Mouse (Mus musculus) MEL (cell line): ENCODE results near the gene Cux1. TPM values are rescaled to one million over a fixed set of nuclear protein-coding genes. Genes with fewer than 3 reads are reported as not detected.

Experiments
- DNase-seq: peaks from one replicate; pipeline ENCODE4 v3.0.0; 2011; ENCODE audit warnings: low read depth, low spot score
- H3K27ac ChIP-seq: 2 replicates; pipeline ENCODE4 v1.5.1; 2012; ENCODE audit warnings: low read depth, mild to moderate bottlenecking, control low read depth, low read length, moderate library complexity; ENCODE audit not compliant: control insufficient read depth
- H3K27me3 ChIP-seq, 2 experiments: fragments of 150-350 bp in 1 of 2; sonication (generic) in 1 of 2; 2 replicates each; pipeline ENCODE4 v1.6.1; 2012; ENCODE audit warnings: low read length in 2 of 2, mild to moderate bottlenecking in 2 of 2, improper control_type of control experiment in 1 of 2, moderate library complexity in 1 of 2; ENCODE audit not compliant: insufficient read depth in 2 of 2, control insufficient read depth in 1 of 2
- H3K36me3 ChIP-seq, 2 experiments: 2 replicates each; pipeline ENCODE4 v1.6.1; 2012 to 2014; ENCODE audit warnings: low read length in 2 of 2, improper control_type of control experiment in 1 of 2, inconsistent platforms in 1 of 2, mild to moderate bottlenecking in 1 of 2; ENCODE audit not compliant: insufficient read depth in 2 of 2, control insufficient read depth in 1 of 2
- H3K4me1 ChIP-seq, 2 experiments: fragments of 150-350 bp in 1 of 2; sonication (generic) in 1 of 2; 2 replicates each; pipeline ENCODE4 v1.6.1; 2012; ENCODE audit warnings: low read length in 2 of 2, improper control_type of control experiment in 1 of 2, mild to moderate bottlenecking in 1 of 2; ENCODE audit not compliant: insufficient read depth in 2 of 2, control insufficient read depth in 1 of 2
- H3K4me3 ChIP-seq, 2 experiments: fragments of 150-350 bp in 1 of 2; sonication (generic) in 1 of 2; 2 replicates each; pipeline ENCODE4 v1.5.1; 2012; ENCODE audit warnings: low read depth in 2 of 2, low read length in 2 of 2, mild to moderate bottlenecking in 2 of 2, moderate library complexity in 2 of 2, control low read depth in 1 of 2, improper control_type of control experiment in 1 of 2; ENCODE audit not compliant: control insufficient read depth in 1 of 2, insufficient read depth in 1 of 2
- H3K79me2 ChIP-seq: 2 replicates; pipeline ENCODE4 v1.6.1; 2012; ENCODE audit warnings: mild to moderate bottlenecking, low read length, moderate library complexity; ENCODE audit not compliant: control insufficient read depth, poor library complexity, insufficient read depth
- H3K9ac ChIP-seq: 2 replicates; pipeline ENCODE4 v1.6.1; 2012; ENCODE audit warnings: low read depth, mild to moderate bottlenecking, control low read depth, low read length, moderate library complexity; ENCODE audit not compliant: control insufficient read depth, poor library complexity, severe bottlenecking
- H3K9me3 ChIP-seq: fragments of 150-350 bp; sonication (generic); replicated peaks from 2 replicates; pipeline ENCODE4 v1.6.1; 2012; ENCODE audit warnings: mild to moderate bottlenecking, low read length, improper control_type of control experiment, moderate library complexity; ENCODE audit not compliant: insufficient read depth
- BHLHE40 ChIP-seq: IDR thresholded peaks from 2 replicates; pipeline ENCODE4 v1.6.1; 2012; ENCODE audit warnings: low read depth, mild to moderate bottlenecking, inconsistent platforms, low read length, improper control_type of control experiment, borderline replicate concordance
- E2F4 ChIP-seq: IDR thresholded peaks from 2 replicates; pipeline ENCODE4 v1.6.1; 2011; ENCODE audit warnings: low read depth, low read length, improper control_type of control experiment, borderline replicate concordance
- EP300 ChIP-seq, 2 experiments: IDR thresholded peaks; 2 replicates each; pipeline ENCODE4 v1.6.1; 2011; ENCODE audit warnings: improper control_type of control experiment in 2 of 2, low read length in 2 of 2, low read depth in 1 of 2, mild to moderate bottlenecking in 1 of 2
- ETS1 ChIP-seq: IDR thresholded peaks from 2 replicates; pipeline ENCODE4 v1.6.1; 2012; ENCODE audit warnings: low read depth, mild to moderate bottlenecking, inconsistent platforms, low read length, improper control_type of control experiment, moderate library complexity
- GATA1 ChIP-seq: IDR thresholded peaks from 2 replicates; pipeline ENCODE4 v1.6.1; 2011; ENCODE audit warnings: low read depth, low read length, improper control_type of control experiment
- MAFK ChIP-seq: IDR thresholded peaks from 2 replicates; pipeline ENCODE4 v1.6.1; 2011; ENCODE audit warnings: low read depth, mild to moderate bottlenecking, low read length, improper control_type of control experiment, borderline replicate concordance
- MAX ChIP-seq: IDR thresholded peaks from 2 replicates; pipeline ENCODE4 v1.6.1; 2011; ENCODE audit warnings: low read length, improper control_type of control experiment
- NELFE ChIP-seq: IDR thresholded peaks from 2 replicates; pipeline ENCODE4 v1.6.1; 2011; ENCODE audit warnings: low read depth, low read length, improper control_type of control experiment
- NRF1 ChIP-seq: IDR thresholded peaks from 2 replicates; pipeline ENCODE4 v1.6.1; 2014; ENCODE audit warnings: low read depth, mild to moderate bottlenecking, inconsistent platforms, low read length, improper control_type of control experiment, moderate library complexity; ENCODE audit not compliant: poor library complexity, insufficient read depth, severe bottlenecking
- POLR2A ChIP-seq, 2 experiments: IDR thresholded peaks; 2 replicates each; pipeline ENCODE4 v1.6.1; 2011 to 2012; ENCODE audit warnings: low read length in 2 of 2, mild to moderate bottlenecking in 2 of 2, control low read depth in 1 of 2, improper control_type of control experiment in 1 of 2, low read depth in 1 of 2, moderate library complexity in 1 of 2; ENCODE audit not compliant: control insufficient read depth in 1 of 2, insufficient read depth in 1 of 2, poor library complexity in 1 of 2
- RAD21 ChIP-seq: IDR thresholded peaks from 2 replicates; pipeline ENCODE4 v1.6.1; 2011; ENCODE audit warnings: mild to moderate bottlenecking, low read depth, low read length, improper control_type of control experiment
- TAL1 ChIP-seq: IDR thresholded peaks from 2 replicates; pipeline ENCODE4 v1.6.1; 2012; ENCODE audit warnings: mild to moderate bottlenecking, inconsistent platforms, low read length, moderate library complexity, mixed read lengths
- UBTF ChIP-seq: IDR thresholded peaks from 2 replicates; pipeline ENCODE4 v1.6.1; 2012; ENCODE audit warnings: low read depth, mild to moderate bottlenecking, inconsistent platforms, low read length, improper control_type of control experiment, moderate library complexity, borderline replicate concordance; ENCODE audit not compliant: insufficient read depth
- polyA plus RNA-seq, 2 experiments: library from polyadenylated mRNA; stranded (reverse) in 1 of 2; unstranded in 1 of 2; fragments of >175 nt in 1 of 2; fragments of >200 nt in 1 of 2; gene quantifications; 2 replicates each; pipeline versions ENCODE4 v1.2.1 to v1.2.4; 2012; ENCODE audit warnings: low replicate concordance in 2 of 2, low read depth in 1 of 2; ENCODE audit not compliant: insufficient read length in 2 of 2, insufficient read depth in 1 of 2, missing spikeins in 1 of 2
- total RNA-seq: library from RNA; depleted of rRNA; stranded (reverse); fragments of 300-350 nt; gene quantifications from 2 replicates; pipeline ENCODE4 v1.2.3, GENCODE M21; 2012

Gene Cux1
- total and polyA plus RNA-seq, 3 experiments = 71.1 to 104 TPM; not detected in 1

- no peak overlapping the region for H3K4me3 ChIP-seq
- peaks cover 15 to 35% of the 10 kb centered on the region in 2 experiments for H3K36me3 ChIP-seq
- TF ChIP-seq TAL1 (peak; percentile 45), ETS1 (0 out of 2 replicates have a peak, but pooled peaks have one; percentile 10), POLR2A (IDR thresholded peaks at IDR 0.05; ENCODE audit: control insufficient read depth in 1 of 2, insufficient read depth in 1 of 2, low read depth in 1 of 2, low read length in 2 of 2, poor library complexity in 1 of 2) (no peak), EP300 (IDR thresholded peaks at IDR 0.05; ENCODE audit: low read depth in 1 of 2, low read length in 2 of 2) (peak; percentile 29 to 59; a peak in 2 of 4 replicates), GATA1 (peak; percentile 62)
- TF ChIP-seq, all 39 proteins: peak for 4
- Histone ChIP-seq H3K9me3 (no peaks in the 10 kb centered on the region), H3K4me1 (peaks cover 29 to 40% of the 10 kb centered on the region in 2 experiments), H3K9ac (no peak overlapping the region), H3K79me2 (peaks cover 76% of the 10 kb centered on the region), H3K27me3 (no peaks in the 10 kb centered on the region), H3K27ac (peak overlapping the region; percentile 20; the same call in 1 of the 2 replicates)
- peak; percentile 51 for DNase-seq
Measured at GRCm38 (mm10) chr5:136540055-136540838, 27.0 kb downstream of the Cux1 start.

DNA sequence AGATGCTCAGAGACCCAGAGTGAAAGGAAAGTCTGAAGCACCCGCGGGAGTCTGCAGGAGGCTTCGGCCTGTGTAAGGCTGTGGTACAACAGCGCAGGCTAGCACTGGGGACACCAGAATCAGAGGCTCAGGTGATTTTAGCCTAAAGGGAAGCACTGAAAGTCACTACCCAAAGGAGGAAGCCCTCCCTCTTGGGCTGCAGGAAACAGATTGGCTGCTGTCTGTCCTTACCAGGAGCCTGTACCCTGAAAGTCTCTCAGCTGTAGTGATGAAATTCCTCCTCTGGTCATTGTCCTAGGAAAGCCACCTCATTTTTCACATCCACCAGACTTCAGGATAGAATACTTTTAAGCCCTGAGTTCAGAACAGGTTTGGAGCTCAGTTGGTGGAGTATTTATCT, 30.5 kb downstream of the Cux1 start:
- no peak overlapping the region for H3K4me3 ChIP-seq
- peaks cover 29 to 38% of the 10 kb centered on the region in 2 experiments for H3K4me1 ChIP-seq

DNA sequence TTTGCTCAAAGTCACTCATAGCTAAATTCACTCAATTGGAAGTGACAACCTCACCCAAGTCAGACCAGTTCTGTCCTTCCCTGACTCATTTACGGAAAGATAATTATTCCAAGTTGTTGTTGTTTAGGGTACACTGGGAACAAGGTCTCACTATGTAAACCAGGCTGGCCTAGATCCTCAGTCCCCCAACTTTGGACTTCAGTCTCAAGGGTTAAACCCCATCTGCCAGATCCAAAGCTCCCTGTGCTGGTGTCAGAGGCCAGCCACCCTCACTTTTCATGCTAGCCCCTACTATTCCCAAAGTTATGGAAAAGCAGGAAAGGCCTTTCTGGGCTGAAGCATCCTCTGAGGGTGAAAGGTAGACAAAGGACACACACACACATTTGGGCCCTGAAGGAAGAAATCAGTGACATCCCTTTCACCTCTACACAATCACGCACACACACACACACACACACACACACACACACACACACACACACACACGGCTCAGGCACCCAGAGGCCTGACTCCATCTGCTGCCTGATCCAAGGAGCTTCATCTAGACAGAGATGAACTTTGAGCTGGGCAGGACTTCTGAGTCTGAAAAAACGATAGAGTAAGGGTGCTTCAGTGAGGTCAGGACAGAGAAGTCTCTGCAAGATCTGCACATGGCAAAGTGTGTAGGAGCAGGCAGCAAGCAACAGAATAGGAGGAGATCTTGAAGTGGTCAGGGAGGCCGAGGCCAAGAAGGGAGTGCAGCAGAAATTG, 31.1 kb downstream of the Cux1 start:
- no peaks in the 10 kb centered on the region for H3K9me3 ChIP-seq
- no peaks in the 10 kb centered on the region for H3K27me3 ChIP-seq
- peaks cover 29 to 43% of the 10 kb centered on the region in 2 experiments for H3K4me1 ChIP-seq
- H3K27ac ChIP-seq = no peak overlapping the region
- no peak for TF ChIP-seq MAFK
- TF ChIP-seq GATA1 = no peak
- TF ChIP-seq NELFE = no peak
- no peak for TF ChIP-seq NRF1
- H3K9ac ChIP-seq = no peak overlapping the region
- DNase-seq = no peak
- peaks cover 94% of the 10 kb centered on the region for H3K79me2 ChIP-seq
- no peak overlapping the region for H3K4me3 ChIP-seq
- peaks cover 15 to 39% of the 10 kb centered on the region in 2 experiments for H3K36me3 ChIP-seq

More for the DNA sequence above, 30.5 kb downstream of the Cux1 start:
- no peak for DNase-seq
- peaks cover 88% of the 10 kb centered on the region for H3K79me2 ChIP-seq
- no peaks in the 10 kb centered on the region for H3K27me3 ChIP-seq
- no peaks in the 10 kb centered on the region for H3K9me3 ChIP-seq
- H3K27ac ChIP-seq = no peak overlapping the region
- H3K9ac ChIP-seq = no peak overlapping the region
- H3K36me3 ChIP-seq = peaks cover 15 to 37% of the 10 kb centered on the region in 2 experiments
- TF ChIP-seq BHLHE40 = no peak
- no peak for TF ChIP-seq RAD21
- peak; percentile 56 for TF ChIP-seq TAL1
- TF ChIP-seq MAX = no peak
- no peak for TF ChIP-seq E2F4
- no peak for TF ChIP-seq UBTF
